Mouse (Mus musculus): Measurements from ENCODE around the gene Abhd13. TPM values are rescaled to one million over a fixed set of nuclear protein-coding genes. Genes with fewer than 3 reads are reported as not detected.

Gene Abhd13
- polyA plus RNA-seq (2014; fragmentation: Illumina TruSeq; extraction: RNeasy Lipid Tissue Mini Kit (QIAGEN cat#74804); ENCODE audit: low read depth, low replicate concordance) = 60.8 TPM

GRCm38 (mm10) chr8:9977573-9978314, at the start of gene Abhd13, which contains the start of gene Lig4:
Gene Abhd13 (plus strand): TSS chr8:9977707.
Gene Lig4 (minus strand): TSS chr8:9977686.

GRCm38 (mm10) chr8:10006156-10006985, 28.9 kb downstream of the Abhd13 start, which contains the start of gene Tnfsf13b:
Gene Tnfsf13b (plus strand): TSS chr8:10006467.

Other genes starting within 250 kb of the Abhd13 start
- 9.8 TPM for gene Fam155a, start 206.5 kb upstream of the Abhd13 start, polyA plus RNA-seq (2014; fragmentation: Illumina TruSeq; extraction: RNeasy Lipid Tissue Mini Kit (QIAGEN cat#74804); ENCODE audit: low read depth, low replicate concordance)
- gene Gm10217, start 113.5 kb upstream of the Abhd13 start, polyA plus RNA-seq (2014; fragmentation: Illumina TruSeq; extraction: RNeasy Lipid Tissue Mini Kit (QIAGEN cat#74804); ENCODE audit: low read depth, low replicate concordance) = not detected
- 15.2 TPM for gene Lig4, start within 50 bp of the Abhd13 start, polyA plus RNA-seq (2014; fragmentation: Illumina TruSeq; extraction: RNeasy Lipid Tissue Mini Kit (QIAGEN cat#74804); ENCODE audit: low read depth, low replicate concordance)
- gene Tnfsf13b, start 28.8 kb downstream of the Abhd13 start, polyA plus RNA-seq (2014; fragmentation: Illumina TruSeq; extraction: RNeasy Lipid Tissue Mini Kit (QIAGEN cat#74804); ENCODE audit: low read depth, low replicate concordance) = 2.9 TPM
- not detected for gene Myo16, start 176.2 kb downstream of the Abhd13 start, polyA plus RNA-seq (2014; fragmentation: Illumina TruSeq; extraction: RNeasy Lipid Tissue Mini Kit (QIAGEN cat#74804); ENCODE audit: low read depth, low replicate concordance)

Measured in adrenal gland, adult 10 weeks (tissue).